Comparison of ENCODE assay signal across 12 mouse cellular contexts in genomic region chr4:3228476-3228875, GRCm38 (mm10). TPM values are rescaled to one million over a fixed set of nuclear protein-coding genes. Genes with fewer than 3 reads are reported as not detected.
A peak's percentile ranks its signal among the peaks of the same experiment; 100 is the strongest.
DNase-seq lines count a peak whose midpoint lies in the region; ATAC-seq and TF ChIP-seq lines count a peak whose summit lies in the region.
"Had no signal": no experiment of that assay in that cellular context is flagged by ENCODE, and none has a peak within 500 bp of the region (broad histone marks: within the 10 kb centered on the region; RNA-seq: fewer than 3 reads in every experiment).

No protein-coding gene starts in this region.

- no peak overlapping the region for H3K4me3 ChIP-seq in gastrocnemius, adult 2 months
- H3K4me3 ChIP-seq in midbrain, embryonic 11.5 days (ENCODE audit: low read depth, low read length), result no peak overlapping the region
- H3K4me3 ChIP-seq in midbrain, embryonic 15.5 days, result no peak overlapping the region
- no peak overlapping the region for H3K4me3 ChIP-seq in limb, embryonic 15.5 days
- no peak overlapping the region for H3K4me3 ChIP-seq in stomach, embryonic 14.5 days (ENCODE audit: low read depth, low read length)

- no peak overlapping the region for H3K9ac ChIP-seq in midbrain, embryonic 11.5 days (ENCODE audit: low read length)
- H3K9ac ChIP-seq in midbrain, embryonic 15.5 days, result no peak overlapping the region
- no peak overlapping the region for H3K9ac ChIP-seq in limb, embryonic 15.5 days
- no peak overlapping the region for H3K9ac ChIP-seq in stomach, embryonic 14.5 days (replicated peaks; ENCODE audit: low read depth, low read length)

- no peak for TF ChIP-seq CTCF in gastrocnemius, adult 2 months (IDR thresholded peaks at IDR 0.05)

- no peak overlapping the region for H3K27ac ChIP-seq in gastrocnemius, adult 2 months
- no peak overlapping the region for H3K27ac ChIP-seq in midbrain, embryonic 11.5 days (ENCODE audit: low read depth, low read length)
- H3K27ac ChIP-seq in midbrain, embryonic 15.5 days, result no peak overlapping the region
- H3K27ac ChIP-seq in limb, embryonic 15.5 days, result no peak overlapping the region
- H3K27ac ChIP-seq in stomach, embryonic 14.5 days (ENCODE audit: low read length), result no peak overlapping the region

- intact Hi-C loops in gastrocnemius, adult 2 months (cut with DNase I), result no loop called here

- DNase-seq in gastrocnemius, adult 2 months, result peak; percentile 24
- no peak for DNase-seq in gastrocnemius, adult 8-10 months (ENCODE audit: low spot score in 2 of 2)
- DNase-seq in midbrain, embryonic 11.5 days (ENCODE audit: low spot score, missing footprints), result no peak
- DNase-seq in layer of hippocampus, postnatal 10 days (ENCODE audit: low spot score in 2 of 2), result no peak
- no peak for DNase-seq in thymus, postnatal 4 days
- DNase-seq: kidney, postnatal 10 days had no signal

- H3K9me3 ChIP-seq in midbrain, embryonic 11.5 days (ENCODE audit: control insufficient read depth, low read length), result peaks cover 43% of the 10 kb centered on the region
- H3K9me3 ChIP-seq in midbrain, embryonic 15.5 days, result peaks cover 35% of the 10 kb centered on the region
- H3K9me3 ChIP-seq in limb, embryonic 15.5 days, result peaks cover 19% of the 10 kb centered on the region; the same call in 1 of the 2 replicates
- peaks cover 31% of the 10 kb centered on the region for H3K9me3 ChIP-seq in stomach, embryonic 14.5 days (ENCODE audit: control insufficient read depth, low read depth, low read length)

- 65% methylated on average over 4 of the region's 4 CpGs for WGBS in midbrain, embryonic 11.5 days
- WGBS in midbrain, embryonic 15.5 days, result 70% methylated on average over 4 of the region's 4 CpGs
- WGBS in limb, embryonic 15.5 days, result 67% methylated on average over 4 of the region's 4 CpGs
- 71% methylated on average over 4 of the region's 4 CpGs for WGBS in stomach, embryonic 14.5 days

- H3K4me1 ChIP-seq in midbrain, embryonic 11.5 days (ENCODE audit: control insufficient read depth, insufficient read depth, low read length), result no peaks in the 10 kb centered on the region
- no peaks in the 10 kb centered on the region for H3K4me1 ChIP-seq in midbrain, embryonic 15.5 days
- H3K4me1 ChIP-seq in limb, embryonic 15.5 days, result peaks cover 4% of the 10 kb centered on the region; the same call in 1 of the 2 replicates
- no peaks in the 10 kb centered on the region for H3K4me1 ChIP-seq in stomach, embryonic 14.5 days (ENCODE audit: control insufficient read depth, insufficient read depth, low read length)

- peak; percentile 13 for ATAC-seq in midbrain, embryonic 11.5 days (ENCODE audit: low FRiP score)
- no peak for ATAC-seq in midbrain, embryonic 15.5 days (replicated peaks)
- ATAC-seq in limb, embryonic 15.5 days (ENCODE audit: insufficient number of reproducible peaks, low FRiP score, low TSS enrichment, low read depth), result peak; percentile 16; the same call in 1 of the 2 replicates
- ATAC-seq in stomach, embryonic 14.5 days (ENCODE audit: insufficient number of reproducible peaks, insufficient read depth, low FRiP score, low read depth), result peak; percentile 11; the same call in 1 of the 2 replicates

- no peak overlapping the region for H3K4me2 ChIP-seq in midbrain, embryonic 11.5 days
- no peak overlapping the region for H3K4me2 ChIP-seq in midbrain, embryonic 15.5 days
- no peak overlapping the region for H3K4me2 ChIP-seq in limb, embryonic 15.5 days
- no peak overlapping the region for H3K4me2 ChIP-seq in stomach, embryonic 14.5 days (replicated peaks; ENCODE audit: low read depth, low read length)

- no peaks in the 10 kb centered on the region for H3K27me3 ChIP-seq in midbrain, embryonic 11.5 days (ENCODE audit: control insufficient read depth, insufficient read depth, low read length)
- H3K27me3 ChIP-seq in midbrain, embryonic 15.5 days (replicated peaks), result no peaks in the 10 kb centered on the region
- H3K27me3 ChIP-seq in limb, embryonic 15.5 days, result no peaks in the 10 kb centered on the region
- no peaks in the 10 kb centered on the region for H3K27me3 ChIP-seq in stomach, embryonic 14.5 days (ENCODE audit: control insufficient read depth, insufficient read depth, low read length)

- no peaks in the 10 kb centered on the region for H3K36me3 ChIP-seq in midbrain, embryonic 11.5 days (ENCODE audit: control insufficient read depth, insufficient read depth, low read length)
- no peaks in the 10 kb centered on the region for H3K36me3 ChIP-seq in midbrain, embryonic 15.5 days (replicated peaks)
- H3K36me3 ChIP-seq in limb, embryonic 15.5 days, result no peaks in the 10 kb centered on the region
- H3K36me3 ChIP-seq in stomach, embryonic 14.5 days (ENCODE audit: control insufficient read depth, insufficient read depth, low read length), result no peaks in the 10 kb centered on the region

RNA-seq across cellular contexts. Expression of gene Vmn1r3, which starts 43.3 kb away (rescaled TPM):
- not detected for total RNA-seq in gastrocnemius, adult 2 months (2021)
- total RNA-seq in gastrocnemius, adult 8-10 months (2022), result not detected
- polyA plus RNA-seq in midbrain, embryonic 11.5 days (2014; fragmentation: Nextera tagmentation; extraction: Ambion mirVana), result not detected in 2 replicates
- not detected in 2 replicates for polyA plus RNA-seq in midbrain, embryonic 15.5 days (2015; fragmentation: Nextera tagmentation; extraction: Ambion mirVana)
- not detected in 2 replicates for polyA plus RNA-seq in limb, embryonic 15.5 days (2015; fragmentation: Nextera tagmentation; extraction: Ambion mirVana)
- not detected in 2 replicates for polyA plus RNA-seq in stomach, embryonic 14.5 days (2014; fragmentation: Nextera tagmentation; extraction: Ambion mirVana)
- not detected for total RNA-seq in layer of hippocampus, postnatal 10 days (2021)
- total RNA-seq: left cerebral cortex, postnatal 14 days had no signal
- polyA plus RNA-seq: gonadal fat pad, adult 2 months; testis, adult 2 months had no signal
